Mouse (Mus musculus) kidney, embryonic 16.5 days (tissue): ENCODE results near the gene Lysmd1. TPM values are rescaled to one million over a fixed set of nuclear protein-coding genes. Genes with fewer than 3 reads are reported as not detected.

Source experiments
- ATAC-seq: fragments of 200-750 bp; cut with Nextera tagmentation; 2 replicates; pipeline ENCODE4 v1.8.0; 2017; ENCODE audit warnings: moderate TSS enrichment; ENCODE audit not compliant: low FRiP score, low TSS enrichment
- H3K27ac ChIP-seq: fragments of 300-500 bp; sonication (generic); 2 replicates; pipeline ENCODE4 v1.5.1; 2014; ENCODE audit warnings: low read length
- H3K27me3 ChIP-seq: fragments of 300-500 bp; sonication (generic); 2 replicates; pipeline ENCODE4 v1.6.1; 2014; ENCODE audit warnings: low read length, control low read depth, mixed read lengths; ENCODE audit not compliant: insufficient read depth
- H3K36me3 ChIP-seq: fragments of 300-500 bp; sonication (generic); 2 replicates; pipeline ENCODE4 v1.6.1; 2014; ENCODE audit warnings: low read length, control low read depth, mixed read lengths; ENCODE audit not compliant: insufficient read depth
- H3K4me1 ChIP-seq: fragments of 300-500 bp; sonication (generic); 2 replicates; pipeline ENCODE4 v1.6.1; 2014; ENCODE audit warnings: low read length, control low read depth, mixed read lengths; ENCODE audit not compliant: insufficient read depth
- H3K4me2 ChIP-seq: fragments of 300-500 bp; sonication (generic); replicated peaks from 2 replicates; pipeline ENCODE4 v1.6.1; 2014; ENCODE audit warnings: low read depth, low read length
- H3K4me3 ChIP-seq: fragments of 300-500 bp; sonication (generic); 2 replicates; pipeline ENCODE4 v1.5.1; 2014; ENCODE audit warnings: mild to moderate bottlenecking, low read length
- H3K9ac ChIP-seq: fragments of 300-500 bp; sonication (generic); replicated peaks from 2 replicates; pipeline ENCODE4 v1.6.1; 2014; ENCODE audit warnings: low read length
- H3K9me3 ChIP-seq: fragments of 300-500 bp; sonication (generic); 2 replicates; pipeline ENCODE4 v1.6.1; 2016; ENCODE audit warnings: low read length, control low read depth
- WGBS: fragments of 180-500 bp; shearing (Covaris S2); extraction: QIAGEN DNeasy Blood & Tissue Kit; methylation state at CpG from one replicate; pipeline ENCODE4 v1.1.7; 2014; 5-methylcytosine and 5-hydroxymethylcytosine counted together
- polyA plus RNA-seq: library from polyadenylated mRNA; unstranded; fragments of >200 nt; fragmentation: Nextera tagmentation; extraction: Ambion mirVana; gene quantifications from 2 replicates; pipeline ENCODE4 v1.2.1, GENCODE M21; 2015

Lysmd1 gene
- polyA plus RNA-seq, 1 experiment from 2014 or later: 17.3 TPM

DNA sequence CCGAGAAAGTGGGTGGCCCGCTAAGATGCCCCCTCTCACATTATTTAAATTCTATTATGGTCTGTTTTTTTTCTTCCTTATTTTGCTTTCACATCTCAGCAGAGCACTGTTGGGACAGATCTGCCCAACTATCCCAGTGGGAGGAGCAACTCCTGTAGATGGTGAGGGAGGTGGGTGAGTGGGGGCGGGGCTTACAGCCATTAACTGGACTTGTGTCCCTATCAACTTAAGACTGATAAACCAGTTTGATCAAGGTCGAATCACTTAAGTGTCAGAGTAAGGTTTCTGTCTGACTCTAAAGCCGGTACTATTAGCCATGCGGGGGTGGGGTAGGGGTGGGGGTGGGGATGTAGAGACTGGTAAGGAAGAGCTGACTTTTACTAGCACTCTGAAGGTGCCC lies 1.1 kb downstream of the Lysmd1 start:
- peak overlapping the region; percentile 41 for H3K4me3 ChIP-seq
- no peak overlapping the region for H3K27ac ChIP-seq
- no peaks in the 10 kb centered on the region for H3K9me3 ChIP-seq
- ATAC-seq: 0 out of 2 replicates have a peak, but pooled peaks have one; percentile 24
- 21% methylated on average over 6 of the region's 6 CpGs for WGBS
- H3K9ac ChIP-seq: peak overlapping the region; percentile 55; the same call in 1 of the 2 replicates
- peaks cover 5% of the 10 kb centered on the region; the same call in 1 of the 2 replicates for H3K36me3 ChIP-seq
- H3K4me1 ChIP-seq: peaks cover 5% of the 10 kb centered on the region
- peak overlapping the region; percentile 57 for H3K4me2 ChIP-seq
- no peaks in the 10 kb centered on the region for H3K27me3 ChIP-seq

DNA sequence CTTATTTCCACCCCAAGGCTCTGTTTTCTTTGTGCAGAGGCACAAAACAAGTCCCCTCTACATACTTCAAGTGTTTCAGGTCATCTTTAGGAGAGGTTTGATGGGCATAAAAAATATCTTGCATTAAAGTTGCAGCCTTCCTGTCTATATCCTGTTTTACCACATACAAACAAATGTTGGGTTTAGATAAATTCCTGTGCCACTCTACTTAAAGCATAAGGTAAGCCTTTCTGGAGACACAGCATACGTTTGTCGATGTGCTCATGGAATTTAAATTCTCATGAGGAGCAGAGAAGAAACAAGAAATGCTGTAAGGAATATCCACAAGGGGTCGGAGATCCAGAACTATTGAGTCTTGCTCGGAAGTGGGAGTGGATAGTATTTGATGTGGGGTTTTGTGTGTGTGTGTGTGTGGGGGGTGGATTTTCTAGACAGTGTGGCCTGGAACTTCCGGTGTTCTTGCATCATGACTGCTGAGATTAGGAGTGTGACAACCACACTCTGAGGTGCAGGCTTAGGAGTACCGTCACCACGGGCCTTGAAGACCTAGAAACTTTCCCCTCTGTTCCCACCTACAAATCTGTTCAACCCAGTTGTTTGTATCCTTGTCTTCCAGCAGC lies 1.7 kb downstream of the Lysmd1 start:
- peak overlapping the region; percentile 41 for H3K4me3 ChIP-seq
- no peaks in the 10 kb centered on the region for H3K9me3 ChIP-seq
- WGBS: 84% methylated on average over 7 of the region's 7 CpGs
- H3K27ac ChIP-seq: no peak overlapping the region
- ATAC-seq: no peak
- peak overlapping the region; percentile 57 for H3K4me2 ChIP-seq
- no peak overlapping the region for H3K9ac ChIP-seq
- no peaks in the 10 kb centered on the region for H3K27me3 ChIP-seq
- peaks cover 4% of the 10 kb centered on the region; the same call in 1 of the 2 replicates for H3K4me1 ChIP-seq
- H3K36me3 ChIP-seq: peaks cover 11% of the 10 kb centered on the region; the same call in 1 of the 2 replicates

DNA sequence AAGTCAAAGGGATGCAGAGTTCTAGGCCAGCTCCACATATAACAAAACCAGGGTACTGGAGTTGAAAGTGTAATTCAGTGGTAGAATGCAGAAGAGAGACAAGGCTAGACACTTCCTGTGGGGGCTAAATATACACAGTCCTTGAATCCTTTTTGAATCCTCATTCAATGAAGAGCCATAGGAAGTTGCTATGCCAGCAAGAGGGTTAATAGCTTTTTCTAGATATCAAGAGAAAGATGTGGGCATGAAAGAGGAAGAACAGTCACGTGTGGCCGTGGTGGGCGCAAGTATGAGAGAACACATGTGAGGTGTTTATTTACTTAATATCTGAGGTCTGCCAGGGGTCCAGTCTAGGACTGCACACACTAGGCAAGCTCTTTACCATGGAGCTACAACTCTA lies 2.4 kb downstream of the Lysmd1 start:
- Histone ChIP-seq H3K27ac (no peak overlapping the region), H3K4me3 (no peak overlapping the region), H3K9ac (no peak overlapping the region), H3K4me1 (peaks cover 4% of the 10 kb centered on the region; the same call in 1 of the 2 replicates), H3K27me3 (no peaks in the 10 kb centered on the region), H3K4me2 (no peak overlapping the region), H3K9me3 (no peaks in the 10 kb centered on the region), H3K36me3 (peaks cover 11% of the 10 kb centered on the region; the same call in 1 of the 2 replicates)
- WGBS: 95% methylated on average over 3 of the region's 3 CpGs
- no peak for ATAC-seq

DNA sequence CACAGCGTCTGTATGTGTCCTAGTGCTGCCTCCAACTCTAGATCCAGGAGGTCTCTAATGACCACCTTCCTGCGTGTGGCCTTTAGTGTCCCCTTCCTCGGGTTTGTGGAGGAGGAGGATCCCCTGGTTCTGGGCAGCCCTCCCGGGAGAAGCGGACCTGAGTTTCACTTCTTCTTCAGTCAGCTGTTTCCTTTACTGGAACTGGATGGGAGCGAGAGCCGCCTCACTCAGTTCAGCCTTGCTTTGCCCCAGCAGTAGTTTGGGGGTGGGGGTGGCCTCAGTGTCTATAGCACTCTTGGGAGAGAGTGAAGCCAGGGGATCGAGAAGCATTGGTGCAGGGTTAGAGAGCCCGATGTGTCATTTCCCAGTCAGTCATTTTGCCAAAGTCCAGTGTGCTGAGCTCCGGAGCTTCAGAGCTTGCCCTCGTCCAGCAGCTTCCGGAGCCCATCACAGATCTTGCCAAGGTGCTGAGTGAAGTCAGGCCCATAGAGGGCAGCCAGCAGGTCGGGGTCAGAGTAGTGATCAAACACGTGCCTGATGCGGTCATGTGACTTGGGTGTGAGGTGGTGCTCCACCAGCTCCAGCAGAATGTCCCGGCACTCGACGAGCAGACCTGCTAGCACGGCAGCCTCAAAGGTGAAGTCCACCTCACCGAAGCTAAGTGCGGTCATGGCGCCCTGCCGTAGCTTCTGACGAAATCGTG lies 5.8 kb downstream of the Lysmd1 start:
- no peak overlapping the region for H3K4me2 ChIP-seq
- no peak overlapping the region for H3K27ac ChIP-seq
- no peak overlapping the region for H3K4me3 ChIP-seq
- H3K9ac ChIP-seq: no peak overlapping the region
- peaks cover 11% of the 10 kb centered on the region; the same call in 1 of the 2 replicates for H3K36me3 ChIP-seq
- WGBS: 68% methylated on average over 25 of the region's 25 CpGs
- H3K27me3 ChIP-seq: no peaks in the 10 kb centered on the region
- peaks cover 4% of the 10 kb centered on the region; the same call in 1 of the 2 replicates for H3K4me1 ChIP-seq
- ATAC-seq: no peak
- no peaks in the 10 kb centered on the region for H3K9me3 ChIP-seq

DNA sequence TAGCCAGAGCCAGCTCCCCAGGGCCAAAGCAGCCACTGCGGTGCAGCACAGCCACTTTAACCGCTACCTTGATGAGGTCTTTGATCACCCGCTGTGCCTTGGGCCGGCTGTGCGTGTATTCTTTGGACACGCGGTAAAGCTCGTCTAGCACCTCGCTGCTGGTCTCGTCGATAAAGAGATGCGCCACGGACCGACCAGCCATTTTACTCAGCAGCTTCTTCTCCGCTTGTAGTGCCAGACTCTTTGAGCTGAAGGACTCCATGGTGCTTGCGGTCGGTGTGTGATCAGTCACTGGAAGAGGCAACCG lies 6.4 kb downstream of the Lysmd1 start:
- H3K4me3 ChIP-seq: no peak overlapping the region
- no peak overlapping the region for H3K27ac ChIP-seq
- no peak overlapping the region for H3K4me2 ChIP-seq
- no peaks in the 10 kb centered on the region for H3K9me3 ChIP-seq
- no peaks in the 10 kb centered on the region for H3K27me3 ChIP-seq
- H3K9ac ChIP-seq: no peak overlapping the region
- H3K4me1 ChIP-seq: 0 out of 2 replicates have a peak, but pooled peaks cover 4% of the 10 kb centered on the region
- 69% methylated on average over 18 of the region's 18 CpGs for WGBS
- peaks cover 11% of the 10 kb centered on the region; the same call in 1 of the 2 replicates for H3K36me3 ChIP-seq
- ATAC-seq: no peak

DNA sequence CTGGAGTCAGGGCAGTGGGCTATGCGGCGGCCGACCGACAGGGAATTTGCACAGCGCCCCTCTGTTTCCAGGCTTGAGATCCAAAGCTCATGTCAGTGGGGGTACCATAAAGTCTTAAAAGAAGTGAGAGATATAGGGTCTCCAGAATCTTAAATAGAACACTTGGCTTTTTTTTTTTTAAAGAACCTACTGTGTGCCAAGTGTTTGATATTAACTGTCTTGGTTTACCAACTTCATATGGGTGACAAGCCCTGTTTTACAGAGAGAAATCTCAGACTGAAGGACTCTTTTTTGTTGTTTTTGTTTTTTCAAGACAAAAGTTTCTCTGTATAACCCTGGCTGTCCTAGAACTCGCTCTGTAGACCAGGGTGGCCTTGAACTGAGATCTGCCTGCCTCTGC lies 6.9 kb downstream of the Lysmd1 start:
- Histone ChIP-seq H3K27ac (no peak overlapping the region), H3K36me3 (peaks cover 11% of the 10 kb centered on the region; the same call in 1 of the 2 replicates), H3K9ac (no peak overlapping the region), H3K4me1 (no peaks in the 10 kb centered on the region), H3K4me2 (no peak overlapping the region), H3K27me3 (no peaks in the 10 kb centered on the region), H3K4me3 (no peak overlapping the region), H3K9me3 (no peaks in the 10 kb centered on the region)
- ATAC-seq: no peak
- WGBS: 85% methylated on average over 6 of the region's 6 CpGs

DNA sequence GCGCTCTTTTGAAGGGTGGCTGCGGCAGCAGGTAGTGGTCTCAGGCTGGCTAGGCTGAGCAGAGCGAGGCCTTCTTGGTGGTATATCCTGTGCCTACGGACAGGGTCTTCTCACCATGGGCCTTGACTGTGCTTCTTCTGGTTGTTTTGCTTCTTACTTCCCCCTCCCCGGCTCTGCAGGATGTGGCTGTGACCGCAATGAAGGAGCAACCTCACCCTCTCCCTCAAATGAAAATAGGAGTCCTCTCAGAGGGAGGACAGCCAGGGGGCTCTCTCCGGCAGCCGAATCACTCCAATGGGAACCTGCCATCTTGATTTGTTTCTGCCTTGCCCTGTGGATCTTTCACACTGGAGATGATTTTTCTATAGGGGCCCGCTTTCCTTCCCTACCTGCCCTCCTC lies 7.6 kb downstream of the Lysmd1 start:
- H3K4me2 ChIP-seq: no peak overlapping the region
- H3K9ac ChIP-seq: no peak overlapping the region
- H3K36me3 ChIP-seq: peaks cover 11% of the 10 kb centered on the region; the same call in 1 of the 2 replicates
- no peaks in the 10 kb centered on the region for H3K9me3 ChIP-seq
- no peak for ATAC-seq
- no peaks in the 10 kb centered on the region for H3K27me3 ChIP-seq
- 92% methylated on average over 9 of the region's 9 CpGs for WGBS
- no peak overlapping the region for H3K27ac ChIP-seq
- H3K4me3 ChIP-seq: no peak overlapping the region
- no peaks in the 10 kb centered on the region for H3K4me1 ChIP-seq

DNA sequence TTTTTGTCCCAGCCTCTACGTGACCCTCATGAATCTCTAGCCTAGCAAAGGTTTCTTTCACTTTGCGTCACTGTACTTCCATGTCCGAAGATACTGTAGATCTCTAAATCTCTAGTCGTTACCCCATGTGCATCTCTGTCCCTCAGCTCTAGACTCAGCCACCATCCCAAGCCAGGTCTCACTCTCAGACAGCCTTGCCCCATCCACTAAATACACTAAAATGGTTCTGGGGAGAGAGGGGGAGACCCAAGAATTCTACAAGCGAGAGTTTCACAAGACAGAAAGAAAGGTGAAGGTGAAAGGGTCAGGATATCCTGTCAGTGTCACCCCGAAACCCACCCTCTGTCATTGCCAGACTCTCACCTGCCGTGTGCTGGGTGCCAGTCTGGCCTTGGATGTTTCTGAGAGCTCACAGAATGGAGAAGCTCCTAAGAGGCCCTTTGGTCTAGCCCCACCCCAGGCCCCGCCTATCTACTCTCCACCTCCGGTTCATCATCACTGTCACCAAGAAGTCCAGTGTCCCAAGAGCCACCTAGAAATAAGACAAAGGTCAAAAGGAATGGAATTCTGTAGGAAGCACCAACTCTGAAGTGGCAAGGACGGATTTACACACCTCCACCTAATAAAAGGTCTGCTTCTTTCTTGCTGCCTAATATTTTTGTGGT lies 8.2 kb downstream of the Lysmd1 start, which contains the start of gene Tnfaip8l2:
Gene Tnfaip8l2 (minus strand): TSS at position 409 of the 665 bp plus-strand sequence.
- H3K4me2 ChIP-seq: no peak within 1 kb of the TSS
- H3K9me3 ChIP-seq: no peaks in the 10 kb centered on the region
- WGBS: 84% methylated on average over 10 of the region's 10 CpGs
- no peak within 1 kb of the TSS for H3K27ac ChIP-seq
- no peak for ATAC-seq
- peaks cover 11% of the 10 kb centered on the region; the same call in 1 of the 2 replicates for H3K36me3 ChIP-seq
- H3K9ac ChIP-seq: no peak within 1 kb of the TSS
- H3K4me1 ChIP-seq: no peaks in the 10 kb centered on the region
- no peak within 1 kb of the TSS for H3K4me3 ChIP-seq
- H3K27me3 ChIP-seq: no peaks in the 10 kb centered on the region

DNA sequence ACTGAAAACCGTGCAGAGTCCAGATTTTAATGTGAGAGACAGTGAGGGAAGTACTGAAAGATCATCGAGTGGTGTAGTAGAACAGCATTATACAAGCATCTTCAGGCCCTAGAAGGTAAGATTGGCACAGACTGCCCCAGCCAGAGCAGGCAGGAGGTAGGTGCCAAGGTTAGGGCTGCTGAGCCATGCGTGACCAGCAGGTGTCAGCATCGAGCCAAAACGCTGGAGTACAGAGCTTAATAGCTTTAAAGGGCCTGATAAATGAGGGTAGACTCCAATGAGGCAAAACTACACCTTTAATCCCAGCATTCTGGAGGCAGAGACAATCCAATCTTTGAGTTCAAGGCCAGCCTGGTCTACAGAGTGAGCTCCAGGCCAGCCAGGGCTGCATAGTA lies 8.7 kb downstream of the Lysmd1 start:
- H3K27me3 ChIP-seq: no peaks in the 10 kb centered on the region
- no peak overlapping the region for H3K4me2 ChIP-seq
- H3K27ac ChIP-seq: no peak overlapping the region
- no peak overlapping the region for H3K9ac ChIP-seq
- peak; percentile 83 for ATAC-seq
- H3K36me3 ChIP-seq: peaks cover 11% of the 10 kb centered on the region; the same call in 1 of the 2 replicates
- 10% methylated on average over 5 of the region's 5 CpGs for WGBS
- no peaks in the 10 kb centered on the region for H3K9me3 ChIP-seq
- no peak overlapping the region for H3K4me3 ChIP-seq
- H3K4me1 ChIP-seq: no peaks in the 10 kb centered on the region
